Mouse (Mus musculus): Measurements from ENCODE around the gene Slc25a21.

DNA sequence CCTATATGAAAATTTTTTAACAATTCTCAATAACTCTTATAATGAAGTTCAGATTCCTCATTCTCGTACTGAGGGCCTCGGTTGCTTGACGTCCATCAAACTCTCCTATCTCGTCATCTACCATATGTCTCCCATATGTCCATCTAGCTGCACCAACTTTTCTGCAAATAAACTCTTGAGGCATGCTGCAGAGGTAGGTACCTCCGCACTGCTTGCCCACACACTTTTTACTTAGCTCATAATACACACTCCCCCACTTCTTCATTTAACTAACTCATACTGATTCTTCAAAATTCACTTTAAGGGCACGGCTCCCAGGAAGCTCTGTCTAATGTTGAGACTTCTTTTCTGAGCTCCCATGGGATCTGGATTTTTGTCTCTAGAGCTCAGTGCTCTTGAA lies 222.0 kb downstream of the Slc25a21 start:
- no peak for TF ChIP-seq CTCF (IDR thresholded peaks at IDR 0.05; ENCODE audit: low read depth)
- no peak for TF ChIP-seq EP300 (IDR thresholded peaks at IDR 0.05; ENCODE audit: low read depth)

Data from liver, postnatal 0 days (tissue).